Mouse (Mus musculus) forebrain, embryonic 11.5 days (tissue): Measurements from ENCODE around the gene Pdcd1. TPM values are rescaled to one million over a fixed set of nuclear protein-coding genes. Genes with fewer than 3 reads are reported as not detected.
"Not testable (repeated sequence)": the region's sequence is repeated elsewhere in the genome, so short reads cannot be mapped to it uniquely, and the experiment has no call there.

Source experiments
- ATAC-seq: fragments of 200-750 bp; cut with Nextera tagmentation; replicated peaks from 2 replicates; pipeline ENCODE4 v1.8.0; 2017; ENCODE audit warnings: moderate TSS enrichment; ENCODE audit not compliant: low FRiP score
- DNase-seq: peaks from one replicate; pipeline ENCODE4 v3.0.0-alpha.2; 2017; ENCODE audit warnings: low spot score
- H3K27ac ChIP-seq: fragments of 300-500 bp; sonication (generic); 2 replicates; pipeline ENCODE4 v1.5.1; 2014; ENCODE audit warnings: low read depth, low read length
- H3K27me3 ChIP-seq: fragments of 300-500 bp; sonication (generic); 2 replicates; pipeline ENCODE4 v1.6.1; 2014; ENCODE audit warnings: mild to moderate bottlenecking, low read length, mixed read lengths; ENCODE audit not compliant: control insufficient read depth, insufficient read depth
- H3K36me3 ChIP-seq: fragments of 300-500 bp; sonication (generic); 2 replicates; pipeline ENCODE4 v1.6.1; 2014; ENCODE audit warnings: mild to moderate bottlenecking, low read length, moderate library complexity, mixed read lengths; ENCODE audit not compliant: control insufficient read depth, insufficient read depth
- H3K4me1 ChIP-seq: fragments of 300-500 bp; sonication (generic); replicated peaks from 2 replicates; pipeline ENCODE4 v1.6.1; 2014; ENCODE audit warnings: low read length, mixed read lengths; ENCODE audit not compliant: control insufficient read depth, insufficient read depth
- H3K4me2 ChIP-seq: fragments of 300-500 bp; sonication (generic); 2 replicates; pipeline ENCODE4 v1.6.1; 2014; ENCODE audit warnings: low read depth, mild to moderate bottlenecking, low read length, moderate library complexity, mixed read lengths; ENCODE audit not compliant: severe bottlenecking
- H3K4me3 ChIP-seq: fragments of 300-500 bp; sonication (generic); 2 replicates; pipeline ENCODE4 v1.5.1; 2014; ENCODE audit warnings: low read depth, low read length
- H3K9ac ChIP-seq: fragments of 300-500 bp; sonication (generic); 2 replicates; pipeline ENCODE4 v1.6.1; 2014; ENCODE audit warnings: low read length
- H3K9me3 ChIP-seq: fragments of 300-500 bp; sonication (generic); 2 replicates; pipeline ENCODE4 v1.6.1; 2016; ENCODE audit warnings: low read length, mixed read lengths; ENCODE audit not compliant: control insufficient read depth
- WGBS: fragments of 180-500 bp; shearing (Covaris S2); extraction: QIAGEN DNeasy Blood & Tissue Kit; methylation state at CpG from one replicate; pipeline ENCODE4 v1.1.7; 2014; 5-methylcytosine and 5-hydroxymethylcytosine counted together
- polyA plus RNA-seq: library from polyadenylated mRNA; unstranded; fragments of >200 nt; fragmentation: Nextera tagmentation; extraction: Ambion mirVana; gene quantifications from 2 replicates; pipeline ENCODE4 v1.2.1, GENCODE M21; 2014

Pdcd1 gene
- polyA plus RNA-seq, 1 experiment from 2014 or later: not detected

DNA sequence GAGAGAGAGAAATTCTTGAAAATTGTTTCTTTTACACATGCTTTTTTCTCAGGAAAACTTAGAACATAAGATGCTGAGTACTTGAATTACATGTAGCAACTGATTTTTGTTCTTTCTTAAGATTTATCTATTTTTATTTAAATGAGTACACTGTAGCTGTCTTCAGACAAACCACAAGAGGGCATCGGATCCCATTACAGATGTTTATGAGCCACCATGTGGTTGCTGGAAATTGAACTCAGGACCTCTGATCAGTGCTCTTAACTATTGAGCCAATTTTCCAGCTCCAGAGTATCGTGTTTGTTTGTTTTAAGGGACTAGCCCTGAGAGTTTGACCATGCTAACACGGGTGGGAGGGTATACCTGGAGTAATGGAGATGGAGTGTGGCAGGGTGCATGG is 40.7 kb downstream of the Pdcd1 start:
- DNase-seq: no peak
- Histone ChIP-seq H3K36me3 (no peaks in the 10 kb centered on the region), H3K4me2 (no peak overlapping the region), H3K4me1 (no peaks in the 10 kb centered on the region), H3K27me3 (no peaks in the 10 kb centered on the region), H3K9ac (no peak overlapping the region), H3K27ac (no peak overlapping the region), H3K9me3 (no peaks in the 10 kb centered on the region), H3K4me3 (no peak overlapping the region)
- no peak for ATAC-seq
- WGBS: 72% methylated on average over 3 of the region's 3 CpGs

GRCm38 (mm10) chr1:94008826-94009225 is 43.5 kb downstream of the Pdcd1 start:
- not testable (repeated sequence) for H3K36me3 ChIP-seq, H3K9me3 ChIP-seq, H3K27me3 ChIP-seq, DNase-seq, ATAC-seq, H3K4me2 ChIP-seq, H3K4me3 ChIP-seq, H3K4me1 ChIP-seq, H3K9ac ChIP-seq, H3K27ac ChIP-seq
- WGBS: 97% methylated on average over 15 of the region's 19 CpGs

DNA sequence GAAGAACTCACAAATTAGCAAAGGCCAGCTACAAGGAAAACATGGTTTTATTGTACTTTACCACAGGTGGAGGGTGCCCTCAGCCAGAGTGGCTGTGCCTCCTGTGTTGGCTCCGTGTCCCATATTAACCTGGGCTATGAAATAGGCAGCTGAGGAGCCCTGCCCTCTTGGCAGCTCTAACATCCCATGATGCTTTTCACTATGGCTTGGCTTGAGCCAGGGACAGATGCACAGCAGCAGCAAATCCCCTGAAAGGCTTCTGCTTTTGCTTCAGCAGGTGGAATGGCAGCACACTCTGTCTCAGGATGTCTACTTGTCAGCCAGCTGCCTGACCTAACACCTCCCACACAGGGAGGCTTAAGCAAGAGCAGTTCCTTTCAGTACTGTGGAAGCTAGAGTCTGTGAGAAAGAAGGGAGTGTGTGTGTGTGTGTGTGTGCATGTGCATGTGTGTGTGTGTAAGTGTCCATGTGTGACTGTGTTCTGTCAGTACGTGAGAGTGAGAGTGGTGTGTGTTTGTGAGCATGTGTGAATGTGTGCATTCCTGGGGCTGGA is 46.3 kb downstream of the Pdcd1 start:
- H3K4me1 ChIP-seq, DNase-seq, H3K4me2 ChIP-seq, H3K27ac ChIP-seq, ATAC-seq, H3K36me3 ChIP-seq, H3K9me3 ChIP-seq, H3K9ac ChIP-seq, H3K27me3 ChIP-seq, H3K4me3 ChIP-seq: not testable (repeated sequence)
- WGBS: 92% methylated on average over 2 of the region's 2 CpGs

DNA sequence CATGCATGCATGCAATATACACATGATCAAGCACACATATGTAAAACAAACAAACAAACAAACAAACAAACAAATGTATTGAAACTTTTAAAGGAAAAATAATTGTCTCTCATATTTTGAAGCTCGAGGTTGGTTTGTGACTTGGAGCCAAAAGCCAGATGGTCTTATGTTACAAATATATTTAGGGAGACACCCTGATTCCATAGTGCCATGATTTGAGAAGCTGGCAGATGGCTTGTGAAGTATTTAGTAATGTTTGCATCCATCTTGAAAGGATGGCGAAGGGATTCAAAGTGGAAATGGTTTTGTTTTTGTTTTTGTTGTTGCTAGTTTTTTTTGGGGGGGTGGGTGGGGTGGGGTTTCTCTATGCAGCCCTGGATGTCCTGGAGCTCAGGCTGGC is 51.3 kb downstream of the Pdcd1 start:
- Histone ChIP-seq H3K36me3 (no peaks in the 10 kb centered on the region), H3K4me3 (no peak overlapping the region), H3K9ac (no peak overlapping the region), H3K4me2 (no peak overlapping the region), H3K9me3 (no peaks in the 10 kb centered on the region), H3K4me1 (no peaks in the 10 kb centered on the region), H3K27ac (no peak overlapping the region), H3K27me3 (no peaks in the 10 kb centered on the region)
- ATAC-seq (no peak), DNase-seq (no peak)
- WGBS: 84% methylated on average over 2 of the region's 2 CpGs

GRCm38 (mm10) chr1:93991491-93991890 is 60.9 kb downstream of the Pdcd1 start:
- not testable (repeated sequence) for H3K9ac ChIP-seq, H3K4me1 ChIP-seq, ATAC-seq, H3K9me3 ChIP-seq, H3K27me3 ChIP-seq, H3K27ac ChIP-seq, H3K4me3 ChIP-seq, H3K4me2 ChIP-seq, H3K36me3 ChIP-seq, DNase-seq
- 92% methylated on average over 3 of the region's 3 CpGs for WGBS

GRCm38 (mm10) chr1:93991068-93991467 is 61.3 kb downstream of the Pdcd1 start:
- ATAC-seq, H3K27me3 ChIP-seq, DNase-seq, H3K9ac ChIP-seq, H3K4me2 ChIP-seq, H3K9me3 ChIP-seq, H3K36me3 ChIP-seq, H3K27ac ChIP-seq, H3K4me1 ChIP-seq, H3K4me3 ChIP-seq: not testable (repeated sequence)
- 78% methylated on average over 2 of the region's 2 CpGs for WGBS

DNA sequence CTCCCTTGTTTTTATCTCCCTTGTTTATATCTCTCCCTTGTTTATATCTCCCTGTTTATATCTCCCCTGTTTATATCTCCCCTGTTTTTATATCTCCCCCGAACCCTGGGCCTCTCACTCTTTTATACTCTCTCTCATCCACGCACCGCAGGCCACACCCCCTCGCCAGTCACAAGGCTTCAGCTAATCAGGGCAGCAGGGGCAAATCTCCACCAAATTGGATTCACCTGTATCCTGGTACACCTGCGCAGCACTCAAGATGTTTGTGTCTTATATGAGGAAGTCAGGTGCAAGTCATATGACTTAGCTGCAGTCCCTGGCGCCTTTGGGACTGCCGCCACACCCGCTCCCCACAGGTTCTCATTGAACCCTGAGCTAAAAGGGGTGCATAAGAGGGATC is 62.1 kb downstream of the Pdcd1 start, which contains the start of gene Gal3st2c:
Gene Gal3st2c (plus strand): TSS at position 301 of the 400 bp plus-strand sequence.
- H3K9ac ChIP-seq, H3K4me1 ChIP-seq, H3K4me3 ChIP-seq, H3K9me3 ChIP-seq, ATAC-seq, H3K36me3 ChIP-seq, DNase-seq, H3K27me3 ChIP-seq, H3K4me2 ChIP-seq, H3K27ac ChIP-seq: not testable (repeated sequence)
- WGBS: 90% methylated on average over 6 of the region's 8 CpGs

DNA sequence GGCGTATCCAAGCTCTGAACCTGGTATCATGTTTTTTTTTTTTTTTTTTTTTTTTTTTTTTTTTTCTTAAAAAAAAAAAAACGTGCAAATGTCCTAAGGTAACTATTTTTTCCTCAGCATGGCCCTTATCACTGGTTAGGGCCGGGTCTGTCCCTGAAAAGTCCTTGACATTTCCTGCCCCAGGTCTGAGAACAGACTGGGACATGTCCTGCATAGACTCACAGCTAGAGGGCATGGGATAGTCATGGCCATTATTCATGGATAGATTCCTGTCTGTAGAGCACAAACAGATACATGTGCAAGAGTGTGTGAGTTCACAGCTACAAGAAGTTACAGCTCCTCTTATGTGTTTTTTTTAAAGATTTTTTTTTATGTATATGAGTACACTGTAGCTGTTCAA is 63.6 kb downstream of the Pdcd1 start:
- WGBS: 81% methylated on average over 3 of the region's 3 CpGs
- no peaks in the 10 kb centered on the region for H3K27me3 ChIP-seq
- H3K36me3 ChIP-seq: no peaks in the 10 kb centered on the region
- H3K27ac ChIP-seq: no peak overlapping the region
- no peaks in the 10 kb centered on the region for H3K4me1 ChIP-seq
- H3K9ac ChIP-seq: no peak overlapping the region
- no peak for DNase-seq
- ATAC-seq: no peak
- H3K9me3 ChIP-seq: no peaks in the 10 kb centered on the region
- no peak overlapping the region for H3K4me3 ChIP-seq
- no peak overlapping the region for H3K4me2 ChIP-seq
